Mouse (Mus musculus) macrophage (primary cell): ENCODE data around the gene Nxpe4. TPM values are rescaled to one million over a fixed set of nuclear protein-coding genes. Genes with fewer than 3 reads are reported as not detected.

Experiments
- H3K27ac ChIP-seq: fragments of 350-480 bp; formaldehyde crosslinking; 2 replicates; pipeline ENCODE4 v1.9.0; 2021
- H3K36me3 ChIP-seq: fragments of 350-480 bp; formaldehyde crosslinking; 2 replicates; pipeline ENCODE4 v1.9.0; 2021; ENCODE audit errors: inconsistent target
- H3K4me3 ChIP-seq: fragments of 350-480 bp; formaldehyde crosslinking; 2 replicates; pipeline ENCODE4 v1.9.0; 2021; ENCODE audit errors: inconsistent target
- H3K79me2 ChIP-seq: fragments of 350-480 bp; formaldehyde crosslinking; 2 replicates; pipeline ENCODE4 v1.9.0; 2021; ENCODE audit errors: inconsistent target
- WGBS: methylation state at CpG from one replicate; pipeline ENCODE4 v1.1.7; 2026; ENCODE audit warnings: inconsistent platforms; ENCODE audit not compliant: missing documents; 5-methylcytosine and 5-hydroxymethylcytosine counted together
- polyA plus RNA-seq: library from polyadenylated mRNA; stranded (reverse); fragments of 250-400 nt; gene quantifications from 3 replicates; pipeline ENCODE4 v1.2.4, GENCODE M21; 2018; ENCODE audit warnings: inconsistent platforms

Nxpe4 gene
- polyA plus RNA-seq, 1 experiment from 2014 or later, result 1.6 TPM

- WGBS, result 75% methylated on average over 9 of the region's 9 CpGs
- Histone ChIP-seq H3K4me3 (no peak overlapping the region), H3K79me2 (no peaks in the 10 kb centered on the region), H3K36me3 (no peaks in the 10 kb centered on the region), H3K27ac (no peak overlapping the region)
These were observed 164.5 kb downstream of the Nxpe4 start for GRCm38 (mm10) chr9:48326338-48326737.

GRCm38 (mm10) chr9:48329597-48329996 is 167.8 kb downstream of the Nxpe4 start:
- Histone ChIP-seq H3K79me2 (no peaks in the 10 kb centered on the region), H3K27ac (no peak overlapping the region), H3K36me3 (no peaks in the 10 kb centered on the region), H3K4me3 (no peak overlapping the region)
- WGBS, result 94% methylated on average over 7 of the region's 7 CpGs

GRCm38 (mm10) chr9:48338783-48339455 is 177.1 kb downstream of the Nxpe4 start:
- 29% methylated on average over 3 of the region's 4 CpGs for WGBS
- Histone ChIP-seq H3K4me3 (no peak overlapping the region), H3K36me3 (no peaks in the 10 kb centered on the region), H3K79me2 (no peaks in the 10 kb centered on the region), H3K27ac (no peak overlapping the region)

DNA sequence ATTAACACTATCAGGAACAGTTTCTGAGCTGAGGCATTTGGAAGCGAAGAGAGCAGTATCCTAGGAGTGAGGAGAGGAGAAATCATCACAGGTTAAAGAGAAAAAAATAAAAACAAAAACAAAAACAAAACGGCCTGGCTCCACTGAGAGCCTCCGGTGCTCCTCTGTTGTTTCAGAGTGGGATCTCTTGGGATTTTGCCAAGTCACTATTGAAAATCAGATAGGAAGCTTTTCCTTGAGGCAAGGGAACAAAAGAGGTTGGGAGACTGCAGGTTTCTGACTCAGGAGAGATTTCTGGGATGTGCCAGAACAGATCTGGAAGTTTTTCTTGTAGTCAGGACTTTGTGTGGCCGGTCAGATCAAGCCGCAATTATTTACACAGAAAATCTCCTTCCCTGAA is 177.7 kb downstream of the Nxpe4 start:
- no peaks in the 10 kb centered on the region for H3K79me2 ChIP-seq
- 92% methylated on average over 5 of the region's 5 CpGs for whole genome bisulfite sequencing
- no peak overlapping the region for H3K27ac ChIP-seq
- H3K36me3 ChIP-seq, result no peaks in the 10 kb centered on the region
- H3K4me3 ChIP-seq, result no peak overlapping the region

- H3K79me2 ChIP-seq, result no peaks in the 10 kb centered on the region
- WGBS, result 81% methylated on average over 9 of the region's 10 CpGs
- H3K27ac ChIP-seq, result no peak overlapping the region
- no peaks in the 10 kb centered on the region for H3K36me3 ChIP-seq
- H3K4me3 ChIP-seq, result no peak overlapping the region
These were observed 179.0 kb downstream of the Nxpe4 start for GRCm38 (mm10) chr9:48340708-48341380.

DNA sequence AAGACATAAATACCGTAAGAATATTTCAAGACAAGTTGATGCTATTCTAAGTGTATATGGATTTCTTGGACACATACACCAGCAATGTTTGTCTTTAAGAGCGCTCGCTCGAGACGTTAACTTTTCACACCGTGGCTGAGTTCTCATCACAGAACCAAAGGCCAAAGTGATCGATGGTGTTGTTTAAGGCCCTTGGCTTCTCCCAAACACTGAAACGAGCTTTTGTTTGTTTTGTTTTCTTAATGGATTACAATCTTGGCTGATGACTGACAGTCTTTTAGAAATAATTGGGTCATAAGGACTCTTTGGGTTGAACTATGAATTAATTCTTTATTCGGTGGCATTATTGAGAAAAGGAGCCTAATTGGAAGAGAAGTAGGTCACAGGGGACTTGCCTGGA is 183.6 kb downstream of the Nxpe4 start:
- Histone ChIP-seq H3K36me3 (no peaks in the 10 kb centered on the region), H3K4me3 (no peak overlapping the region), H3K79me2 (no peaks in the 10 kb centered on the region), H3K27ac (no peak overlapping the region)
- WGBS, result 87% methylated on average over 9 of the region's 9 CpGs

- Histone ChIP-seq H3K36me3 (no peaks in the 10 kb centered on the region), H3K27ac (no peak overlapping the region), H3K79me2 (no peaks in the 10 kb centered on the region), H3K4me3 (no peak overlapping the region)
- WGBS, result 90% methylated on average over 3 of the region's 3 CpGs
These were observed 184.0 kb downstream of the Nxpe4 start for GRCm38 (mm10) chr9:48345866-48346265.

DNA sequence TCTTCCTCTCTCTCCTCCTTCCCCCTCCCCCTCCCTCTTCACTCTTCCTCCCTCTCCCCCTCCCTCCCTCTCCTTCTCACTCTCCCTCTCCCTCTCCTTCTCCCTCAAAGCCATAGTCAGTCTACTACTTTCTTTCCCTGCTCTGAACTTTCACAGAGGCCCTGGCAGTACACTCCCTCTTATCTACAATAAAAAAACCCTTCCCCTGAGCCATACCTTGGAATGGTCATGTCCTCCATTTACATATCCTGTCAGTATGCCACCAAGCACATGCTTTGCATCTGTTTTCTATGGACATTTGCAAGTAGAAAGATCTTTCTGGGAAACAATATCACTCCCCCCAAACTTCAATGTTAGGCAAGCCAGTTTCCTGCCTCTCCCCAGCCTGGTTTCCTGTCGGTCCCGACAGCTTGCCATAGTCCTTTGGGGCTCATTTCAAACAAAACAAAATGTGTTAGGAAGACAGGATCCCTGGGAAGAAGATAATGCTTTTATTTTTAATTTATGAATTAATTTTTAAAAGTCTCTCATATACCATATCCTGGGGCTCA is 191.4 kb downstream of the Nxpe4 start, which contains the start of gene Nxpe2:
Nxpe2 (minus strand) TSS at position 307 of the 551 bp plus-strand sequence.
- no peaks in the 10 kb centered on the region for H3K79me2 ChIP-seq
- H3K4me3 ChIP-seq, result no peak within 1 kb of the TSS
- 19% methylated on average over 2 of the region's 2 CpGs for WGBS
- H3K36me3 ChIP-seq, result no peaks in the 10 kb centered on the region
- no peak within 1 kb of the TSS for H3K27ac ChIP-seq

DNA sequence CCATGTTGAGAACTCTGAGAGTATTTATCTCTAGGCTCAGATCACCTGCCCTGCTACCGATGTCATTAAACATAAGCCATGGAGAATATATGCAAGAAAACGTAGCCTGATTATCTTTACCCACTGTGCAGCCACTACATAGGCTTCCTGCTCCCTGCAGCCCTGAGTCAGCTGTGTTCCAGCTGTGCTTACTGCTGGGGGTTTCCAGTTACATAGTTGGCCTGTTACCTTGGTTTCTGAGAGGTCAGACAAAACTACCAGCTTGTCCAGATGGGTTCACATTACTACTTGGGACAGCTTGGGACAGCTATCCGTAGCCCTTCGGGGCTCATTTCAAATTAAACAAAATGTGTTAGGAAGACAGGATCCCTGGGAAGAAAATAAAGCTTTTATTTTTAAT is 192.3 kb downstream of the Nxpe4 start:
- no peak overlapping the region for H3K4me3 ChIP-seq
- no peaks in the 10 kb centered on the region for H3K79me2 ChIP-seq
- WGBS, result 77% methylated on average over 4 of the region's 4 CpGs
- no peaks in the 10 kb centered on the region for H3K36me3 ChIP-seq
- no peak overlapping the region for H3K27ac ChIP-seq

- 35% methylated on average over 3 of the region's 3 CpGs for WGBS
- Histone ChIP-seq H3K4me3 (no peak overlapping the region), H3K79me2 (no peaks in the 10 kb centered on the region), H3K36me3 (no peaks in the 10 kb centered on the region), H3K27ac (no peak overlapping the region)
These were observed 193.0 kb downstream of the Nxpe4 start for GRCm38 (mm10) chr9:48354793-48355192.

- no peak overlapping the region for H3K4me3 ChIP-seq
- no peak overlapping the region for H3K27ac ChIP-seq
- 33% methylated on average over 3 of the region's 3 CpGs for whole genome bisulfite sequencing
- no peaks in the 10 kb centered on the region for H3K36me3 ChIP-seq
- H3K79me2 ChIP-seq, result no peaks in the 10 kb centered on the region
These were observed 195.3 kb downstream of the Nxpe4 start for GRCm38 (mm10) chr9:48357097-48357496.

- Histone ChIP-seq H3K4me3 (no peak overlapping the region), H3K79me2 (no peaks in the 10 kb centered on the region), H3K36me3 (no peaks in the 10 kb centered on the region), H3K27ac (no peak overlapping the region)
- WGBS, result 90% methylated on average over 4 of the region's 4 CpGs
These were observed 199.0 kb downstream of the Nxpe4 start for GRCm38 (mm10) chr9:48360826-48361225.

DNA sequence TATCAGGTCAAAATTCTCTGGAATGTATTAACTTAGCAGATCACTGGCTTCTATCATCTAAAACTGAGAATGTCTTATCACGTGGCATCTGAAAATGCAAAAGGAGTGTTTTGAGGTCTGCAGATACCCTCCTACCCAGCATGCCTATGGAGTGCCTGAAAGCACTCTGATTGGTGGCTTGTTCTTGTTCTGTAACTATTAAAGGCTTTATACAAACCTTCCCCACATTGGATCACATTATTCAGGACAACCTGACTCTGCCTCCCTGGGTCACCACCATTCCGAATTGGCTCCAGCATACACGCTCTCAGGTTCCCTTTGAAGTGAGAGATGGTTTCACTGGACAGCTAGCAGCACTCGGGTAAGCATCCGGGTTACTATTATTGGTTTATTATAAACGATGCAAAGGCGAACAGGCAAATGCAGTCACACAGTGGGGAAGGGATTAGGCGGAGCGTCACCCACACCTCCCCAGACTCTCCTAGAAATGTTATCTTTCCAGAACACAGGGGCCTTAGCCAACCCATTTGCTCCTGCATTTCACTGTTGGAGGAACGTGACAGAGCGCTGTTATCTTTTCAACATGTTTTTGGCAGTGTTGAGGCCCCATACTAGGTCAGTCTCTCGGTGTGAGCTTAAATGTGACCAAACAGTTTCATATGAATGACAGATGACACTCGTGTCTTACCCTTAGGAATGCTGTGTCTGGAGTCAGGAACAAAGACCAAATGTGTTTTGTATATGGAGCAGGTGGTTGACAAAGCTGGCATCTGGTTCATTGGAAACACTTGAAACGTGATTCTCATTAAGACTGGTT is 200.2 kb downstream of the Nxpe4 start:
- no peak overlapping the region for H3K4me3 ChIP-seq
- WGBS, result 93% methylated on average over 13 of the region's 14 CpGs
- no peaks in the 10 kb centered on the region for H3K36me3 ChIP-seq
- no peaks in the 10 kb centered on the region for H3K79me2 ChIP-seq
- no peak overlapping the region for H3K27ac ChIP-seq

DNA sequence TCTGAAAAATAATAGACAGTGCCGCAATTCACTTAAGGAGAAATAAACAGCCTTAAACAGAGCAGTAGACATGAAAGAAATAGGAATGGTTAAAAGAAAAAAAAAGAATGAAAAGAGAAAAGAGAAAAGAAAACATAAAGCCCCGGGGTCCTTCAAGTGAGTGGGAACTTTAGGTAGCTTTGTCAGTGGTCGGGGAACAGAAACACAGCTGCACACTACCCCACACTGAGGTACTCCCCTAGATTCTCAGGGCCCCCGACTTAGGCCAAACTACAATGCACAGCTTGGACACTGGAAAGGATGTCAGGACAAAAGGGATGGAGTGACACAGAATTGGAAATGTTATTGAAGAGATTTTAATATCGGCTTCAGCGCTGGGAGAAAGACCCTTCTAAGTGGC is 200.9 kb downstream of the Nxpe4 start:
- no peak overlapping the region for H3K4me3 ChIP-seq
- H3K79me2 ChIP-seq, result no peaks in the 10 kb centered on the region
- H3K36me3 ChIP-seq, result no peaks in the 10 kb centered on the region
- H3K27ac ChIP-seq, result no peak overlapping the region
- WGBS, result 94% methylated on average over 6 of the region's 6 CpGs
